Mouse (Mus musculus) mammary gland, adult 2 months (tissue): ENCODE results near the gene Uqcc1. TPM values are rescaled to one million over a fixed set of nuclear protein-coding genes. Genes with fewer than 3 reads are reported as not detected.

Experiments
- polyA plus RNA-seq: library from polyadenylated mRNA; depleted of rRNA; stranded (reverse); fragments of >200 nt; gene quantifications from 2 replicates; pipeline ENCODE4 v1.2.3, GENCODE M21; 2012; ENCODE audit warnings: low replicate concordance; rRNA removed

Uqcc1 gene
- polyA plus RNA-seq = 17.9 and 69.2 TPM in 2 replicates

DNA sequence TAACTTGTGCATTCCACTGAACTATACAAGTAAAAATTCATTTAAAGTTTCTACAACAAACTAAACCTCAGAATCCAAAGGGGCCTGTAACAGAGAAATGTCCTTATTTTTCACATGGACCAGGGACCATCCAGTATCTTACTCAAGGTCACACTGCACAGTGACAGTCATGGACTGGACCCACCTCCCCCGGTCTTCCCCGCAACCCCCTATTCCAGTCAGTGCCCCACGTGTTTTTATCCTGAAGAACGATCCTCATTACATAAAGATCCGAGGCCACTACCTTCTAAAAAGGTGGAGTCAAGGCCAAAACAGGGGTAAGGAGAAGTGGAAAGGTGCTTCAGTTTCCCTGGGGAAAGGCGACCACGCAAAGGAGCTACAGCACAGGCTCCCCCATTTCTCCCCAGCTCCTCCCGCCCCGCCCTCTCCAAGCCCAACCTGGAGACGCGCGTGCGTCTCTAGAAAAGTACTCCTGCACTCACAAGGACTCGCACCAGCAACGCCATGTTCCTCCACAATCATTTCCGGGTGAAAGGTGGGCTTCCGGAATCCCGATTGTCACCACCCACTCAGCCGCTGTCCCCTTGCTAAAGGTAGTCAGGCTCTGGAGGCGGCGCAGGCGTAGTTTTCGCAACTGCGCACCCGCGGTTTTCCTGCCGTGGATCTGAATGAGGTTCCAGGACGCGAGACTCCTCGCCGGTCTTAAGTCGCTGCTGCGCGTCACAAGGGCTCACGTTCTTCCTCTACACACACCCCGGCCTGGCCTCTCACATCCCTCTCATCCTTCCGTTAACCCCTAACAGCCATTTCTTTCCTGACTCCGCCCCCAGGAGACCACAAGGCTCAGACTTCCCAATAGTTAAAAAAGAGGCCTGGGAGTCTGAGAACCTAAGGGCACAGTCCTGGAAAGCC is at the start of gene Uqcc1:
Gene Uqcc1, minus strand, starts transcription at position 780 of the 912 bp plus-strand sequence.

DNA sequence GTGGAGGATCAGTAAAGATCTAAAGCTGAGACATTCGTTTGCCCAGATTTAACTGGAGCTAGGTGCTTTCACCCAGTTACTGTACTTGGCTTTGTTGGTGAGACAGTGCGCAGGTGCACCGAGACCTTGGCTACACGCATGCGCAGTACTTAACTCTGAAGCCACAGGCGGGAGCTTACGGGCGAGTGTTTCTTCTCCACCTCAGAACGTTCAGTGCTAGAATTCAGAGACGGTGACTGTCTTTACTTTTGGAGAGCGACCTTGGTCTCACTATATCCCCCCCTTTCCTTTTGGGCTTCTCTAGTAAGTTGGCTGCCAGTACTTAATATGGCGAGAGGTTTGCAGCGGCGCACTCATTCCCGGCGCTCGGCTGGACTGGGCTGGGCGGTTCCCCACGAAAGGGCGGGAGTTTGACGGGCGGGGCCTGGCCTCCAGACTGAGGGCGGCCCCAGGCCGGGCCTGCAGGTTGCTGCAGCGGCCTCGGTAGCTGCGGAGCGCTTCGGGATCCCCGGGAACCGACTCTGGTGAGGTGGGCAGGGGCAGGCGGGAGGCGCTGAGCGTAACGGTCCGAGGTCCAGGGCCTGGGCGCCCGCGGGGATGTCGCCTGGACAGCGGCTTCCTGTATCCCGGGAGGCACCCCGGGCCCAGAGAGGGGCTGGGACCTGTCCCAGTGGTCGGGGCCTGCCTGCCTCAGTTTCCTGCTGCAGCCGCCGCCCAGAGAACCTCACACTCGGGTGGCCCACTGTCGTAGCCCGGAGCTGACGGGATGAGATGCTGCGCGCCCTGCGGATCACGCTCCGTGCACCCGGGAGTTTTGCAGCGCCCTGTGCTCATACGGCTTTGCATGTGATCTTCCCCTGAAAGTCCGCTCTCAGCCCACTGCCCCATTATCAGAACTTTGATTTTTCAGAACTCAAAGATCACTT is 26.3 kb upstream of the Uqcc1 start, which contains the start of gene Cep250:
Gene Cep250, plus strand, starts transcription at position 325 of the 926 bp plus-strand sequence.

DNA sequence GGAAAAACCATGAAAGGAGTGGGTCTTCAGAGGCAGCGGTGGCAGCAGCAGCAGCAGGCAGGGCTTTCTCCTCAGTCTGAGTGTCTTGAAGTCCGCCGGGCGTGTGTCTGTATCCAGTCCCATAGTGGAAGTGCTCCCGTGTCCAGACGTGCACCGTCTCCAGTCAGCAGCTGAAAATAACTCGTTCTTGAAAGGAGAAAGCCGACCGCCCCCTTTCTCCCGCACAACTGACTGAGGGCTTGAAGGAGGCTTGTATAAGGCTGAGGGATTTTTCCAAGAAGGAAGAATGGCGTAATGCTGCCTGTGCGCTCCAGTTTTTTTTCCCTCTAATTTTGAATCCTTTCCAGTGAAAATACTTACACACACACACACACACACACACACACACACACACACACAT is 15.0 kb upstream of the Uqcc1 start, which contains the start of gene Gdf5:
Gene Gdf5, minus strand, starts transcription at position 244 of the 400 bp plus-strand sequence.

DNA sequence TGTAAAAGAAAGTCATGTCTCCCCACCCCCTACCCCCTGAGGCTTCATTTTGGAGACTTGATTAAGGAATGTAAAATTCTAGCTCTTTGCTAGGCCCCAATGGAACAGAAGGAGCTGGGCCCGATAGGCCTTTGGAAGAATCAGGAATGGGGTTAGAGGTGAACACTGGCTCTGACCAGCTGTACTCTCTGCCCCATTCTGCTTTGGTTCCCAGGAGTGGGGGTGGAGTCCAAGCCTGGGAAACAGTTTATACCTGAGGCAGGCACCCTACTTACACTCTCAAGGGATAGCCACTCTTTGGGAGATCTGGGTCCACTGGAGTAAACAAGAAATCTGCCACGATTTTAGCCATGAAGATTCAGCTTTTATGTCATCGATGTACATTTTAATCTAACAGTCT is 10.6 kb upstream of the Uqcc1 start, which contains the start of gene Gm15557:
Gene Gm15557, plus strand, starts transcription at position 48 of the 400 bp plus-strand sequence.

DNA sequence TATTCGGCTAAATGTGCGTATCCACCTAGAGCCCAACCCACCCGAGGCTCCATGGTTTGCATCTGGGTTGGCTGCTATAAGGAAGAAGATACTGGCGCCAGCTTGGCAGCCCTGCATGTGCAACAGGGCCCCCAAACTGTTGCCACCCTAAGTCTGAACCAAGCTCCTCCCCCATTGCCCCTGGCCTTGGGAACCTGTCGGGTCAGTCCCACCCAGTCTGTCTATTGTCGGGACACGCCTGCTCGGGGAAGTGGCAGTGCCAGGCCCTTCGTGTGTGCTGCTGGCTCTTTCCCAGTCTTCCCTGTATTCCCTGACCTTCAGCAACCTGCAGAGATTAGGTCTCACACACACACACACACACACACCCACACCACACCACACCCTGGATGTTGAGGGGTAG is 95.4 kb downstream of the Uqcc1 start, which contains the start of gene Fam83c:
Gene Fam83c, minus strand, starts transcription at position 123 of the 400 bp plus-strand sequence.

DNA sequence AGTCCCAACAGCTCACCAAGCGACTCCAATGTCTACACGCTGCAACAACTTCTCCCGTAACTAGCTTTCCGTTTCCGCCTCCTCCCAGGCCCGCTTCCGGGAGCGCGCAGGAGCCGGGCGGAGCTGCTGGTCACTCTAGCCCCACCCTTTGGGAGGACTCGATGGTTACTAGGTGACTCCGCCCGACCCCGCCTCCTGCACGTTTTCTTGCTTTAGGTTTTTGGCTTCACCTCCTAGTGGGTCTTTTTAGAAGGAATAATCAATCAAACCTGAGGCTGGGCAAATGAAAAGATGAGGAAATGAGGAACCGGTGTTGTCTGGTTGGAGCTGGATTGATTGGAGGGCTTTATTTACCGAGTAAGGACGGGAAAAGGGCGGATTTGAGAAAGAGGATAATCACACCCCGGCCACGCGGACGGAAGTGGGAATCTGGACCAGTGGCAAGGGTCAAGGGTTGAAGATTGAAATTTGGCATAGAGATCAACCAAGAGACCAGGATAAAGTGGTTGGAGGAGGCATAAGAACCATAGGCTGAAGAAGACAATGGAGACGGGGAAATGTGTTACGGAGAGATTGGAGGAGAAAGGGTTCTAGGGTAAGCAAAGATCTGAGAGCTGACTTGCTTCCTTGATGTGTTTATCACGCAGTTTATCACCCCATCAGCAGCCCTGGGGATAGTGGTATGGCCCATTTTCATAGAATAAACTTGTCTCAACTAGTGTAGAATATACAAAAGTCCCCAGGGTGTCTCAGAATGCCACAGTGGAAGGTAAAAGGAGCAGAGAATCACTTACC is 103.3 kb downstream of the Uqcc1 start, which contains the start of gene Eif6:
Gene Eif6, minus strand, starts transcription at position 296 of the 795 bp plus-strand sequence.

DNA sequence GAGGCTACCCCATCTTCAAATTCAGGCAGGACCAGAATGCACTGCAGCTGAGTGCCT is 110.9 kb downstream of the Uqcc1 start, which contains the start of gene BC029722:
Gene BC029722, minus strand, starts transcription at position 35 of the 57 bp plus-strand sequence.

Other genes starting within 250 kb of the Uqcc1 start
- gene Trpc4ap, start 237.9 kb downstream of the Uqcc1 start, polyA plus RNA-seq = 170 and 221 TPM in 2 replicates
- 39.5 and 56.7 TPM in 2 replicates for gene Edem2, start 200.8 kb downstream of the Uqcc1 start, polyA plus RNA-seq
- not detected in 2 replicates for gene Gm17581, start 194.4 kb downstream of the Uqcc1 start, polyA plus RNA-seq
- 16.3 and 20.4 TPM in 2 replicates for gene Procr, start 179.2 kb downstream of the Uqcc1 start, polyA plus RNA-seq
- 0.07 and 0.10 TPM in 2 replicates for gene Mmp24, start 155.0 kb downstream of the Uqcc1 start, polyA plus RNA-seq
- 70.9 and 110 TPM in 2 replicates for gene BC029722, start 110.9 kb downstream of the Uqcc1 start, polyA plus RNA-seq
- 103 and 117 TPM in 2 replicates for gene Eif6, start 103.4 kb downstream of the Uqcc1 start, polyA plus RNA-seq
- gene Fam83c, start 95.5 kb downstream of the Uqcc1 start, polyA plus RNA-seq = 0.04 and 0.36 TPM in 2 replicates
- gene Gm15557, start 10.4 kb upstream of the Uqcc1 start, polyA plus RNA-seq = not detected in 2 replicates
- gene Gdf5, start 15.1 kb upstream of the Uqcc1 start, polyA plus RNA-seq = 0.63 and 1.0 TPM in 2 replicates
- 10.2 and 10.8 TPM in 2 replicates for gene Cep250, start 26.1 kb upstream of the Uqcc1 start, polyA plus RNA-seq
- 2.4 and 6.7 TPM in 2 replicates for gene 6430550D23Rik, start 77.7 kb upstream of the Uqcc1 start, polyA plus RNA-seq
- 195 and 238 TPM in 2 replicates for gene Ergic3, start 77.7 kb upstream of the Uqcc1 start, polyA plus RNA-seq
- 6.6 and 7.5 TPM in 2 replicates for gene Fer1l4, start 122.6 kb upstream of the Uqcc1 start, polyA plus RNA-seq
- gene Spag4, start 134.9 kb upstream of the Uqcc1 start, polyA plus RNA-seq = 4.6 and 6.2 TPM in 2 replicates
- 88.5 and 117 TPM in 2 replicates for gene Cpne1, start 181.7 kb upstream of the Uqcc1 start, polyA plus RNA-seq
- 9.4 and 17.0 TPM in 2 replicates for gene Rbm12, start 181.7 kb upstream of the Uqcc1 start, polyA plus RNA-seq
- 2.4 and 4.8 TPM in 2 replicates for gene Gm28036, start 196.8 kb upstream of the Uqcc1 start, polyA plus RNA-seq
- 181 and 383 TPM in 2 replicates for gene Romo1, start 213.7 kb upstream of the Uqcc1 start, polyA plus RNA-seq
- 67.7 and 98.0 TPM in 2 replicates for gene Nfs1, start 213.9 kb upstream of the Uqcc1 start, polyA plus RNA-seq
- gene Rbm39, start 249.9 kb upstream of the Uqcc1 start, polyA plus RNA-seq = 34.1 and 83.0 TPM in 2 replicates